Mouse (Mus musculus) erythroblast, embryonic 14.5 days (primary cell): ENCODE results near the gene Glipr2. TPM values are rescaled to one million over a fixed set of nuclear protein-coding genes. Genes with fewer than 3 reads are reported as not detected.

ENCODE experiments used
- H3K27me3 ChIP-seq: 2 replicates; pipeline ENCODE4 v1.6.1; 2012; ENCODE audit warnings: inconsistent platforms; ENCODE audit not compliant: control insufficient read depth
- H3K36me3 ChIP-seq: 2 replicates; pipeline ENCODE4 v1.6.1; 2012; ENCODE audit warnings: mild to moderate bottlenecking, inconsistent platforms; ENCODE audit not compliant: control insufficient read depth
- H3K4me1 ChIP-seq: 2 replicates; pipeline ENCODE4 v1.6.1; 2012; ENCODE audit warnings: inconsistent platforms; ENCODE audit not compliant: control insufficient read depth
- H3K4me3 ChIP-seq: replicated peaks from 2 replicates; pipeline ENCODE3; 2012; ENCODE audit warnings: moderate library complexity, mild to moderate bottlenecking, inconsistent platforms
- H3K9me3 ChIP-seq: 2 replicates; pipeline ENCODE4 v1.6.1; 2012; ENCODE audit warnings: low read length, inconsistent platforms, mixed read lengths; ENCODE audit not compliant: control insufficient read depth
- GATA1 ChIP-seq: IDR thresholded peaks from 2 replicates; pipeline ENCODE4 v1.6.1; 2012; ENCODE audit warnings: low read length, inconsistent platforms, mixed read lengths
- TAL1 ChIP-seq: IDR thresholded peaks from 3 replicates; pipeline ENCODE4 v1.6.1; 2012; ENCODE audit warnings: low read length, inconsistent platforms, mixed read lengths
- polyA plus RNA-seq: library from polyadenylated mRNA; stranded (reverse); fragments of >175 nt; gene quantifications from 2 replicates; pipeline ENCODE4 v1.2.3, GENCODE M21; 2012

Glipr2 gene
- polyA plus RNA-seq, 1 experiment = 3.8 TPM

- Histone ChIP-seq H3K4me1 (peaks cover 10% of the 10 kb centered on the region), H3K4me3 (no peak overlapping the region), H3K36me3 (peaks cover 100% of the 10 kb centered on the region), H3K9me3 (no peaks in the 10 kb centered on the region), H3K27me3 (no peaks in the 10 kb centered on the region)
- TF ChIP-seq TAL1 (no peak), GATA1 (no peak)
Observed at GRCm38 (mm10) chr4:44025570-44025969, 68.4 kb downstream of the Glipr2 start.

Other genes starting within 250 kb of the Glipr2 start
- gene Olfr71, start 247.1 kb upstream of the Glipr2 start, polyA plus RNA-seq = not detected in 2 replicates
- gene Hrct1, start 230.2 kb upstream of the Glipr2 start, polyA plus RNA-seq = not detected in 2 replicates
- not detected in 2 replicates for gene Spaar, start 227.4 kb upstream of the Glipr2 start, polyA plus RNA-seq
- not detected in 2 replicates for gene Olfr159, start 186.4 kb upstream of the Glipr2 start, polyA plus RNA-seq
- not detected in 2 replicates for gene Olfr156, start 133.5 kb upstream of the Glipr2 start, polyA plus RNA-seq
- not detected in 2 replicates for gene Olfr157, start 117.2 kb upstream of the Glipr2 start, polyA plus RNA-seq
- gene Olfr155, start 105.8 kb upstream of the Glipr2 start, polyA plus RNA-seq = not detected in 2 replicates
- gene Reck, start 81.9 kb upstream of the Glipr2 start, polyA plus RNA-seq = not detected in 2 replicates
- gene Ccin, start 26.1 kb downstream of the Glipr2 start, polyA plus RNA-seq = not detected in 2 replicates
- gene Clta, start 47.1 kb downstream of the Glipr2 start, polyA plus RNA-seq = 18.7 and 31.6 TPM in 2 replicates
- 0.68 and 0.76 TPM in 2 replicates for gene Gne, start 126.8 kb downstream of the Glipr2 start, polyA plus RNA-seq